In genomic region chr14:118723920-118724693, GRCm38 (mm10) we compare ENCODE assay signal across 18 mouse cellular contexts. TPM values are rescaled to one million over a fixed set of nuclear protein-coding genes. Genes with fewer than 3 reads are reported as not detected.
DNase-seq lines count a peak whose midpoint lies in the region; ATAC-seq lines count a peak whose summit lies in the region.
"Had no signal": no experiment of that assay in that cellular context is flagged by ENCODE, and none has a peak within 500 bp of the region (broad histone marks: within the 10 kb centered on the region; RNA-seq: fewer than 3 reads in every experiment).

No protein-coding gene starts in this region.

- no peaks in the 10 kb centered on the region for H3K9me3 ChIP-seq in kidney, embryonic 16.5 days (ENCODE audit: low read length)
- H3K9me3 ChIP-seq: hindbrain, embryonic 10.5 days; limb, embryonic 12.5 days; liver, embryonic 12.5 days; lung, embryonic 15.5 days had no signal

- ATAC-seq in kidney, embryonic 16.5 days (ENCODE audit: low FRiP score, low TSS enrichment): no peak
- ATAC-seq: liver, embryonic 12.5 days had no signal

- no peak overlapping the region for H3K27ac ChIP-seq in kidney, embryonic 16.5 days (ENCODE audit: low read length)
- H3K27ac ChIP-seq: heart, adult 2 months; hindbrain, embryonic 10.5 days; limb, embryonic 12.5 days; liver, embryonic 12.5 days; lung, embryonic 15.5 days had no signal

- WGBS in kidney, embryonic 16.5 days: 84% methylated on average over 11 of the region's 11 CpGs

- DNase-seq in cerebellum, adult 11-12 months: peak; percentile 43
- DNase-seq in cerebellum, adult 11 months: no peak
- DNase-seq in right cerebral cortex, adult 18-20 months: peak; percentile 47
- no peak for DNase-seq in right cerebral cortex, postnatal 4 days
- DNase-seq in cerebellum, postnatal 25 days: peak; percentile 50 to 65
- peak; percentile 44 for DNase-seq in telencephalon, adult 2 months (ENCODE audit: low read depth, low spot score)
- DNase-seq in lung, adult 18-20 months: no peak
- DNase-seq: heart, adult 2 months; kidney, adult 18-20 months; kidney, postnatal 10 days; lung, postnatal 4 days; thymus, postnatal 4 days had no signal

- H3K4me3 ChIP-seq in kidney, embryonic 16.5 days (ENCODE audit: low read length): no peak overlapping the region
- H3K4me3 ChIP-seq: heart, adult 2 months; hindbrain, embryonic 10.5 days; limb, embryonic 12.5 days; liver, embryonic 12.5 days; lung, embryonic 15.5 days had no signal

- H3K9ac ChIP-seq in kidney, embryonic 16.5 days (replicated peaks; ENCODE audit: low read length): no peak overlapping the region
- H3K9ac ChIP-seq: limb, embryonic 12.5 days; liver, embryonic 12.5 days; lung, embryonic 15.5 days had no signal

- H3K4me2 ChIP-seq in kidney, embryonic 16.5 days (replicated peaks; ENCODE audit: low read depth, low read length): no peak overlapping the region
- H3K4me2 ChIP-seq: limb, embryonic 12.5 days; liver, embryonic 12.5 days; lung, embryonic 15.5 days; midbrain, embryonic 11.5 days had no signal

- peaks cover 10% of the 10 kb centered on the region for H3K4me1 ChIP-seq in kidney, embryonic 16.5 days (ENCODE audit: insufficient read depth, low read length)
- H3K4me1 ChIP-seq: hindbrain, embryonic 10.5 days; liver, embryonic 12.5 days; lung, embryonic 15.5 days had no signal

- H3K27me3 ChIP-seq in kidney, embryonic 16.5 days (ENCODE audit: insufficient read depth, low read length): no peaks in the 10 kb centered on the region
- H3K27me3 ChIP-seq: lung, embryonic 15.5 days had no signal

- no peaks in the 10 kb centered on the region for H3K36me3 ChIP-seq in kidney, embryonic 16.5 days (ENCODE audit: insufficient read depth, low read length)
- H3K36me3 ChIP-seq: hindbrain, embryonic 10.5 days; limb, embryonic 12.5 days; liver, embryonic 12.5 days; lung, embryonic 15.5 days had no signal

RNA-seq across cellular contexts. Expression of gene Abcc4, which starts 18.1 kb away (rescaled TPM):
- polyA plus RNA-seq in kidney, embryonic 16.5 days (2015; fragmentation: Nextera tagmentation; extraction: Ambion mirVana): 7.4 and 7.9 TPM in 2 replicates

Comparison
In these comparisons a context has a peak if more than half of its experiments do, and no peak if none do; other contexts are left out.
1. DNase-seq: peak in cerebellum, adult 11-12 months (single experiment), right cerebral cortex, adult 18-20 months (single experiment), cerebellum, postnatal 25 days (2 of 2) and telencephalon, adult 2 months (single experiment); none in cerebellum, adult 11 months (single experiment), right cerebral cortex, postnatal 4 days (single experiment) and lung, adult 18-20 months (0 of 2).